Mouse (Mus musculus): Measurements from ENCODE around the gene Ntm.

GRCm38 (mm10) chr9:29867746-29868145 is 95.2 kb downstream of the Ntm start:
- no peak for TF ChIP-seq CTCF (IDR thresholded peaks at IDR 0.05 in 2 of 3, conservative IDR thresholded peaks at IDR 0.05 in 1 of 3; ENCODE audit: control insufficient read depth in 1 of 3, insufficient read depth in 1 of 3, low read depth in 2 of 3, low read length in 3 of 3, poor library complexity in 1 of 3, severe bottlenecking in 1 of 3)
- TF ChIP-seq POLR2A (IDR thresholded peaks at IDR 0.05; ENCODE audit: control insufficient read depth in 1 of 2, insufficient read depth in 1 of 2, low read depth in 1 of 2, low read length in 2 of 2, poor library complexity in 1 of 2): no peak
- TF ChIP-seq POLR2AphosphoS2 (IDR thresholded peaks at IDR 0.05; ENCODE audit: low read length): no peak
- TF ChIP-seq USF1 (IDR thresholded peaks at IDR 0.05; ENCODE audit: low read depth, low read length): no peak
- TF ChIP-seq USF2 (IDR thresholded peaks at IDR 0.05; ENCODE audit: borderline replicate concordance in 1 of 2, insufficient read depth in 1 of 2, low read depth in 1 of 2, low read length in 2 of 2): no peak
- no peak for TF ChIP-seq MAZ (IDR thresholded peaks at IDR 0.05; ENCODE audit: low read depth, low read length)
- TF ChIP-seq EP300 (IDR thresholded peaks at IDR 0.05; ENCODE audit: low read depth in 1 of 2, low read length in 2 of 2): no peak

Data from MEL (cell line).